8 mouse cellular contexts compared by ENCODE assay signal in genomic region chr4:126104261-126105075, GRCm38 (mm10). TPM values are rescaled to one million over a fixed set of nuclear protein-coding genes. Genes with fewer than 3 reads are reported as not detected.
DNase-seq lines count a peak whose midpoint lies in the region; ATAC-seq and TF ChIP-seq lines count a peak whose summit lies in the region.

No protein-coding gene starts in this region.

- no peaks in the 10 kb centered on the region for H3K9me3 ChIP-seq in forebrain, embryonic 14.5 days (replicated peaks; ENCODE audit: control insufficient read depth, low read length)
- H3K9me3 ChIP-seq in liver, postnatal 0 days (ENCODE audit: low read length) = no peaks in the 10 kb centered on the region

- no peaks in the 10 kb centered on the region for H3K36me3 ChIP-seq in forebrain, embryonic 14.5 days (ENCODE audit: control insufficient read depth, insufficient read depth, low read length)
- no peaks in the 10 kb centered on the region for H3K36me3 ChIP-seq in liver, postnatal 0 days (replicated peaks; ENCODE audit: insufficient read depth, low read length)

- H3K4me1 ChIP-seq in forebrain, embryonic 14.5 days (ENCODE audit: control insufficient read depth, insufficient read depth, low read length) = peaks cover 29% of the 10 kb centered on the region
- peaks cover 57% of the 10 kb centered on the region for H3K4me1 ChIP-seq in liver, postnatal 0 days (ENCODE audit: insufficient read depth)

- no peak for TF ChIP-seq CTCF in brain, embryonic 14.5 days (IDR thresholded peaks at IDR 0.05; ENCODE audit: borderline replicate concordance, extremely low read depth, insufficient read depth, insufficient read length)
- TF ChIP-seq CTCF in liver, postnatal 0 days (IDR thresholded peaks at IDR 0.05; ENCODE audit: low read depth) = no peak

- no peak overlapping the region for H3K27ac ChIP-seq in forebrain, embryonic 14.5 days (ENCODE audit: low read depth, low read length)
- peak overlapping the region; percentile 94 for H3K27ac ChIP-seq in liver, postnatal 0 days (ENCODE audit: low read depth)

- peak; percentile 50; the same call in 1 of the 2 replicates for ATAC-seq in forebrain, embryonic 14.5 days
- ATAC-seq in liver, postnatal 0 days = no peak; the same call in 1 of the 2 replicates
- ATAC-seq in inflammation-experienced regulatory T-cells, adult 6 months = no peak

- 3% methylated on average over 34 of the region's 34 CpGs for WGBS in forebrain, embryonic 14.5 days
- 1% methylated on average over 33 of the region's 34 CpGs for WGBS in liver, postnatal 0 days (ENCODE audit: insufficient replicate concordance)

- H3K4me3 ChIP-seq in forebrain, embryonic 14.5 days (ENCODE audit: low read depth, low read length) = peak overlapping the region; percentile 90
- H3K4me3 ChIP-seq in liver, postnatal 0 days (ENCODE audit: low read depth, low read length) = peak overlapping the region; percentile 90

- no peaks in the 10 kb centered on the region for H3K27me3 ChIP-seq in forebrain, embryonic 14.5 days (replicated peaks; ENCODE audit: control insufficient read depth, insufficient read depth, low read length)
- no peaks in the 10 kb centered on the region for H3K27me3 ChIP-seq in liver, postnatal 0 days (ENCODE audit: insufficient read depth, low read length)

- peak overlapping the region; percentile 86 for H3K9ac ChIP-seq in forebrain, embryonic 14.5 days (ENCODE audit: low read length)
- peak overlapping the region; percentile 89 for H3K9ac ChIP-seq in liver, postnatal 0 days (replicated peaks)

- peak overlapping the region; percentile 95 for H3K4me2 ChIP-seq in forebrain, embryonic 14.5 days (ENCODE audit: low read length)
- H3K4me2 ChIP-seq in liver, postnatal 0 days (ENCODE audit: low read depth, low read length) = peak overlapping the region; percentile 99

- peak; percentile 29 for DNase-seq in spleen, adult 12 weeks (ENCODE audit: low spot score)
- no peak for DNase-seq in spleen, postnatal 14 days (ENCODE audit: low spot score in 2 of 2)
- DNase-seq in brain, embryonic 14.5 days (ENCODE audit: low read depth) = peak; percentile 24
- DNase-seq in forebrain, embryonic 14.5 days (ENCODE audit: low spot score) = no peak
- peak; percentile 90 to 92 for DNase-seq in kidney, adult 8-10 months
- peak; percentile 50 for DNase-seq in liver, postnatal 0 days
- peak; percentile 38 for DNase-seq in ovary, postnatal 36 days (ENCODE audit: low spot score)

- no peak for TF ChIP-seq POLR2A in brain, embryonic 14.5 days (IDR thresholded peaks at IDR 0.05; ENCODE audit: borderline replicate concordance, extremely low read depth, insufficient read depth, insufficient read length, poor library complexity, severe bottlenecking)

- TF ChIP-seq EP300 in liver, postnatal 0 days (IDR thresholded peaks at IDR 0.05; ENCODE audit: low read depth) = no peak

RNA-seq across cellular contexts. Expression of gene Stk40, which starts 0.7 kb away (rescaled TPM):
- polyA plus RNA-seq in brain, embryonic 14.5 days (2012; rRNA removed) = 19.6 and 28.1 TPM in 2 replicates
- 22.2 and 25.1 TPM in 2 replicates for polyA plus RNA-seq in forebrain, embryonic 14.5 days (2014; fragmentation: Nextera tagmentation; extraction: Ambion mirVana)
- polyA plus RNA-seq in liver, postnatal 0 days (2015; fragmentation: Nextera tagmentation; extraction: Ambion mirVana) = 11.3 and 12.1 TPM in 2 replicates
- polyA plus RNA-seq in inflammation-experienced regulatory T-cells, adult 6 months (2017; shearing (Covaris generic)) = 10 to 100 TPM; 11.0 to 27.7 (median 16.5) TPM

RNA-seq across cellular contexts. Expression of gene Lsm10, which starts 8.0 kb away (rescaled TPM):
- 53.6 and 72.8 TPM in 2 replicates for polyA plus RNA-seq in brain, embryonic 14.5 days (2012; rRNA removed)
- polyA plus RNA-seq in forebrain, embryonic 14.5 days (2014; fragmentation: Nextera tagmentation; extraction: Ambion mirVana) = 63.1 and 76.6 TPM in 2 replicates
- 24.7 and 27.7 TPM in 2 replicates for polyA plus RNA-seq in liver, postnatal 0 days (2015; fragmentation: Nextera tagmentation; extraction: Ambion mirVana)
- 10 to 100 TPM; 55.6 to 76.5 (median 73.4) TPM for polyA plus RNA-seq in inflammation-experienced regulatory T-cells, adult 6 months (2017; shearing (Covaris generic))

RNA-seq across cellular contexts. Expression of gene Eva1b, which starts 43.1 kb away (rescaled TPM):
- polyA plus RNA-seq in brain, embryonic 14.5 days (2012; rRNA removed) = 20.7 and 23.1 TPM in 2 replicates
- 13.4 and 14.2 TPM in 2 replicates for polyA plus RNA-seq in forebrain, embryonic 14.5 days (2014; fragmentation: Nextera tagmentation; extraction: Ambion mirVana)
- polyA plus RNA-seq in liver, postnatal 0 days (2015; fragmentation: Nextera tagmentation; extraction: Ambion mirVana) = 17.1 and 17.7 TPM in 2 replicates
- 10 to 100 TPM in 2 of 3 experiments, 1 to 10 TPM in 1; 8.5 to 14.5 (median 11.7) TPM for polyA plus RNA-seq in inflammation-experienced regulatory T-cells, adult 6 months (2017; shearing (Covaris generic))

RNA-seq across cellular contexts. Expression of gene Oscp1, which starts 46.1 kb away (rescaled TPM):
- 6.4 and 14.7 TPM in 2 replicates for polyA plus RNA-seq in brain, embryonic 14.5 days (2012; rRNA removed)
- polyA plus RNA-seq in forebrain, embryonic 14.5 days (2014; fragmentation: Nextera tagmentation; extraction: Ambion mirVana) = 31.2 and 32.0 TPM in 2 replicates
- 0.90 and 1.5 TPM in 2 replicates for polyA plus RNA-seq in liver, postnatal 0 days (2015; fragmentation: Nextera tagmentation; extraction: Ambion mirVana)
- polyA plus RNA-seq in inflammation-experienced regulatory T-cells, adult 6 months (2017; shearing (Covaris generic)) = under 1 TPM; 0.24 to 0.66 (median 0.26) TPM

RNA-seq across cellular contexts. Expression of gene Mrps15, which starts 57.7 kb away (rescaled TPM):
- 66.2 and 70.9 TPM in 2 replicates for polyA plus RNA-seq in brain, embryonic 14.5 days (2012; rRNA removed)
- polyA plus RNA-seq in forebrain, embryonic 14.5 days (2014; fragmentation: Nextera tagmentation; extraction: Ambion mirVana) = 108 and 124 TPM in 2 replicates
- 57.2 and 58.1 TPM in 2 replicates for polyA plus RNA-seq in liver, postnatal 0 days (2015; fragmentation: Nextera tagmentation; extraction: Ambion mirVana)
- 10 to 100 TPM; 56.3 to 65.7 (median 64.4) TPM for polyA plus RNA-seq in inflammation-experienced regulatory T-cells, adult 6 months (2017; shearing (Covaris generic))

Comparison
In these comparisons a context has a peak if more than half of its experiments do, and no peak if none do; other contexts are left out.
1. DNase-seq: peak in spleen, adult 12 weeks (single experiment), brain, embryonic 14.5 days (single experiment), kidney, adult 8-10 months (2 of 2), liver, postnatal 0 days (single experiment) and ovary, postnatal 36 days (single experiment); none in spleen, postnatal 14 days (0 of 2) and forebrain, embryonic 14.5 days (single experiment).